Mouse (Mus musculus) embryonic facial prominence, embryonic 14.5 days (tissue): ENCODE data around the gene Kcnk4. TPM values are rescaled to one million over a fixed set of nuclear protein-coding genes. Genes with fewer than 3 reads are reported as not detected.

Source experiments
- ATAC-seq: fragments of 200-750 bp; cut with Nextera tagmentation; 2 replicates; pipeline ENCODE4 v1.8.0; 2017; ENCODE audit warnings: low read depth, moderate number of reproducible peaks, moderate TSS enrichment
- DNase-seq: peaks from one replicate; pipeline ENCODE4 v3.0.0-alpha.2; 2015; ENCODE audit warnings: low spot score
- H3K27ac ChIP-seq: fragments of 300-500 bp; sonication (generic); replicated peaks from 2 replicates; pipeline ENCODE4 v1.5.1; 2014; ENCODE audit warnings: low read depth, mild to moderate bottlenecking, low read length, moderate library complexity
- H3K27me3 ChIP-seq: fragments of 300-500 bp; sonication (generic); replicated peaks from 2 replicates; pipeline ENCODE4 v1.6.1; 2014; ENCODE audit warnings: low read length; ENCODE audit not compliant: control insufficient read depth, insufficient read depth
- H3K36me3 ChIP-seq: fragments of 300-500 bp; sonication (generic); 2 replicates; pipeline ENCODE4 v1.6.1; 2014; ENCODE audit warnings: low read length, mixed read lengths; ENCODE audit not compliant: control insufficient read depth, insufficient read depth
- H3K4me1 ChIP-seq: fragments of 300-500 bp; sonication (generic); 2 replicates; pipeline ENCODE4 v1.6.1; 2014; ENCODE audit warnings: antibody characterized with exemption, low read length; ENCODE audit not compliant: control insufficient read depth, insufficient read depth
- H3K4me2 ChIP-seq: fragments of 300-500 bp; sonication (generic); 2 replicates; pipeline ENCODE4 v1.6.1; 2014; ENCODE audit warnings: low read depth, mild to moderate bottlenecking, low read length, moderate library complexity, mixed read lengths
- H3K4me3 ChIP-seq: fragments of 300-500 bp; sonication (generic); 2 replicates; pipeline ENCODE4 v1.5.1; 2014; ENCODE audit warnings: low read depth, mild to moderate bottlenecking, low read length
- H3K9ac ChIP-seq: fragments of 300-500 bp; sonication (generic); 2 replicates; pipeline ENCODE4 v1.6.1; 2014; ENCODE audit warnings: low read depth, mild to moderate bottlenecking, low read length, moderate library complexity, mixed read lengths
- H3K9me3 ChIP-seq: fragments of 300-500 bp; sonication (generic); 2 replicates; pipeline ENCODE4 v1.6.1; 2016; ENCODE audit warnings: low read length; ENCODE audit not compliant: control insufficient read depth
- WGBS: fragments of 180-500 bp; shearing (Covaris S2); extraction: QIAGEN DNeasy Blood & Tissue Kit; methylation state at CpG from one replicate; pipeline ENCODE4 v1.1.7; 2014; 5-methylcytosine and 5-hydroxymethylcytosine counted together
- polyA plus RNA-seq: library from polyadenylated mRNA; unstranded; fragments of >200 nt; fragmentation: Nextera tagmentation; extraction: Ambion mirVana; gene quantifications from 2 replicates; pipeline ENCODE4 v1.2.1, GENCODE M21; 2014

The Kcnk4 gene
- polyA plus RNA-seq, 1 experiment from 2014 or later = 1.6 TPM

GRCm38 (mm10) chr19:6924461-6925306 lies 9.6 kb downstream of the Kcnk4 start:
- Histone ChIP-seq H3K9ac (peak overlapping the region; percentile 53), H3K4me1 (peaks cover 10% of the 10 kb centered on the region)
- WGBS = 5% methylated on average over 38 of the region's 39 CpGs

GRCm38 (mm10) chr19:6922901-6923735 lies 11.2 kb downstream of the Kcnk4 start:
- Histone ChIP-seq H3K36me3 (no peaks in the 10 kb centered on the region), H3K27ac (no peak overlapping the region), H3K9ac (no peak overlapping the region), H3K4me2 (peak overlapping the region; percentile 93; the same call in 1 of the 2 replicates), H3K4me1 (peaks cover 10% of the 10 kb centered on the region), H3K27me3 (peaks cover 55% of the 10 kb centered on the region), H3K4me3 (no peak overlapping the region), H3K9me3 (no peaks in the 10 kb centered on the region)
- 60% methylated on average over 6 of the region's 6 CpGs for WGBS
- ATAC-seq = no peak
- no peak for DNase-seq

More at GRCm38 (mm10) chr19:6924461-6925306, 9.6 kb downstream of the Kcnk4 start:
- Histone ChIP-seq H3K9me3 (no peaks in the 10 kb centered on the region), H3K27ac (no peak overlapping the region), H3K4me2 (peak overlapping the region; percentile 46), H3K4me3 (peak overlapping the region; percentile 29), H3K36me3 (no peaks in the 10 kb centered on the region), H3K27me3 (peaks cover 68% of the 10 kb centered on the region)
- no peak for ATAC-seq
- DNase-seq = peak; percentile 89

- peak within 1 kb of the TSS; percentile 69 for H3K4me3 ChIP-seq
- no peaks in the 10 kb centered on the region for H3K9me3 ChIP-seq
- H3K27ac ChIP-seq = peak within 1 kb of the TSS; percentile 67; the same call in 1 of the 2 replicates
- WGBS = under 1% methylated on average over 48 of the region's 66 CpGs
- H3K9ac ChIP-seq = peak within 1 kb of the TSS; percentile 77
- H3K4me1 ChIP-seq = peaks cover 10% of the 10 kb centered on the region
- DNase-seq (peak; percentile 100), ATAC-seq (peak; percentile 96)
- peaks cover 42% of the 10 kb centered on the region for H3K27me3 ChIP-seq
- H3K36me3 ChIP-seq = no peaks in the 10 kb centered on the region
- H3K4me2 ChIP-seq = peak within 1 kb of the TSS; percentile 93
Observed at GRCm38 (mm10) chr19:6921647-6922567, 12.4 kb downstream of the Kcnk4 start, which contains the start of gene Esrra. Gene Esrra (minus strand): TSS chr19:6921813.

DNA sequence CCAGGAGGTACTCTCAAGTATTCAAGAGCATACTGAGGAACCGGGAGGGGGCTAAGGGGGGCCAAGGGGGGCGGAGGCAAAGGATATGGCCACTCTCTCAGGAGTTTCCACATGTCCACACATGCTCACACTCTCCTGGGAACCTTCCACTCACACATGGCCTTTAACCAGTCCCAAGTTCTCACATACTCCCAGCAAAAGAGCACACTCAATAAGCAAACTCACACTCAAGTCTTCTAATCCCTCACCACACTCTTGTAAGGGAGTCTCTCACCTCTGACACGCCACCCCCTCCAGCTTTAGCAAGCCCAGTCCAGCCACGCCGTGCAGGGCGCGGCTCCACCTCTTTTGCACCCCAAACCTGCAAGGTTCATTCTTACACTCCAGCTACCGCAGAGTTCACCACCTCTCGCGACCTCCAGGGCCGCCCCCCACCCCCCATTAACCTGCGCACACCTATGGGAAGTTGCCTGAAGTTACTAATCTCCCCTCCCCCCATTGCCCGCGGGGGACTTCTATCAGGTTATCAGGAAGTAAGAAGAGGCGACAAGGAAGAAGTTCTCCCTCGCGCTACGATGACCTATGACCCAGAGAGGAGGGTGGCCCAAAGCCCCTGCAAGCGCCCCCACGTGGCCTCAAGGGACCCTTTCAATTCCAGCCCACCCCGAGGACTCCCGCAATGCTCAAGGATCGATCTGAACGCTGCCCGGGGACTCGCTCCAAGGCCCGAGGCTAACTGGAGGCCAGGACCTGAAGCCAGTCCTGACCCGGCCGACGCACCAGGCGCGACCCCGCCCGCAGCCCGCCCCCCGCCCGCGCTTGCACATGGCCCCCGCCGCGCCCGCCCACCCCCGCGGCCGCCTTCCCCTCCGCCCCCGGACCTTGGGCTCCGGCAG lies 13.3 kb downstream of the Kcnk4 start:
- peak overlapping the region; percentile 67; the same call in 1 of the 2 replicates for H3K27ac ChIP-seq
- 2% methylated on average over 39 of the region's 48 CpGs for WGBS
- ATAC-seq = no peak; the same call in 1 of the 2 replicates

DNA sequence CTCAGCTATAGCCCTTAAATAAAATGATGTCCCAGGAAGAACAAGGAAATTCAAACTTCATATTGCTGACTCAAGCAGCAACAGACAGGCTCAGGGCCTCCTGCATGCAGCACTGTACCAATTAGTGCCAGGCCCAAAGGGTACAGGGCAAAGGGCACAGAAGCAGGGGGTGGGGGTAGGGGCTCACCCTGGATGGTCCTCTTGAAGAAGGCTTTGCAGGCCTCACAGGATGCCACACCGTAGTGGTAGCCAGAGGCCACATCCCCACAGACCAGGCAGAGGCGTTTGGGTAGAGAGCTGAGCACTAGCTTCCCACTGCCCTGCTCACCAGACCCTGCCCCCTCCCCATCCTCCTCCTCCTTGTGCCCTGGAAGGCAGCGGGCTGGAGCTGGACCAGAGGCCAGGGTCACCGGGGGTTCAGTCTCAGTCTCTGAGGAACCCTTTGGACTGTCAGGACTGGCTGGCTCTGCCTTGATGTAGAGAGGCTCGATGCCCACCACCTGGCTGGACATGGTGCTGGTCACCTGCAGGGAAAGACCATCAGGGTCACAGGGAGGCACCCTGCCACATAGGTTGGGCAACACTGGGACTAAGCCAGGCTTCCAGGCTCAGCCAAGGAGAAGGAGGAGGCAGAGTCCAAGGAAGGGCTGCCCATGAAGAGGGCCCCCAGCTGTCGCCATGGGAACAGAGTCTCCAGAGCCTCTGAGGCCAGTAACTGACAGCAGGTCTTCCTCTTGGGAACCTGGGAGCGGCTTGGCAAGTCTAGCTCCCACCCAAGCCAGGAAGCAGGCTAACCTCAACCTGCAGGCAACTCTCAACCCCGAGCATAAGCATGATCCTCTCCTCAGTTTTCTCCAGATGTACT lies 14.2 kb downstream of the Kcnk4 start:
- no peaks in the 10 kb centered on the region for H3K36me3 ChIP-seq
- WGBS = 49% methylated on average over 7 of the region's 8 CpGs
- no peak overlapping the region for H3K27ac ChIP-seq
- peak overlapping the region; percentile 77 for H3K9ac ChIP-seq
- ATAC-seq (no peak), DNase-seq (peak; percentile 63)
- H3K4me1 ChIP-seq = peaks cover 10% of the 10 kb centered on the region
- H3K4me3 ChIP-seq = peak overlapping the region; percentile 69
- H3K4me2 ChIP-seq = peak overlapping the region; percentile 93
- no peaks in the 10 kb centered on the region for H3K9me3 ChIP-seq
- H3K27me3 ChIP-seq = peaks cover 24% of the 10 kb centered on the region

More for the DNA sequence above, 13.3 kb downstream of the Kcnk4 start:
- Histone ChIP-seq H3K36me3 (no peaks in the 10 kb centered on the region), H3K9me3 (no peaks in the 10 kb centered on the region), H3K4me1 (peaks cover 10% of the 10 kb centered on the region), H3K9ac (peak overlapping the region; percentile 77), H3K4me2 (peak overlapping the region; percentile 93), H3K27me3 (peaks cover 33% of the 10 kb centered on the region), H3K4me3 (peak overlapping the region; percentile 69)
- DNase-seq = peak; percentile 45

DNA sequence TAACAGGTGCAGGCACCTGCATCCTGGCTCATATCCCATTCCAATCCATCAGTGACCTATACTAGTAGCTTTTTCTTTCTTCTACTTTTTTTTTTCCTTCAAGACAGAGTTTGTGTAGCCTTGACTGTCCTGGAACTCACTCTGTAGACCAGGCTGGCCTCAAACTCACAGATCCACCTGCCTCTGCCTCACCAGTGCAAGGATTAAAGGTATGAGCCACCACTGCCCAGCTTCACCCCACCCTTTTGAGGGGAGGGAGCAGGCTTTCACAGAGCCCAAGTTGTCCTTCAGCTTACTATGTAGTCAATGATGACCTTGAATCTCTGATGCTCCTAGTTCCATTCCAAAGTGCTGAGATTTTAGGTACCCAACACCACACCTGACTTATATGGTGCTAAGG lies 14.9 kb downstream of the Kcnk4 start:
- no peak for ATAC-seq
- no peaks in the 10 kb centered on the region for H3K9me3 ChIP-seq

GRCm38 (mm10) chr19:6918321-6918720 lies 16.0 kb downstream of the Kcnk4 start:
- ATAC-seq = no peak
- Histone ChIP-seq H3K9me3 (no peaks in the 10 kb centered on the region), H3K4me3 (no peak overlapping the region), H3K27me3 (peaks cover 7% of the 10 kb centered on the region), H3K36me3 (peaks cover 9% of the 10 kb centered on the region; the same call in 1 of the 2 replicates), H3K4me2 (no peak overlapping the region), H3K4me1 (peaks cover 8% of the 10 kb centered on the region), H3K9ac (no peak overlapping the region), H3K27ac (no peak overlapping the region)
- 84% methylated on average over 4 of the region's 4 CpGs for WGBS
- DNase-seq = no peak

More for the DNA sequence above, 14.9 kb downstream of the Kcnk4 start:
- Histone ChIP-seq H3K36me3 (no peaks in the 10 kb centered on the region), H3K4me3 (no peak overlapping the region), H3K4me1 (peaks cover 8% of the 10 kb centered on the region), H3K27ac (no peak overlapping the region), H3K9ac (no peak overlapping the region), H3K27me3 (peaks cover 18% of the 10 kb centered on the region), H3K4me2 (no peak overlapping the region)
- DNase-seq = no peak
